Comparison of ENCODE assay signal across 27 mouse cellular contexts in genomic region chr10:24947871-24948270, GRCm38 (mm10). TPM values are rescaled to one million over a fixed set of nuclear protein-coding genes. Genes with fewer than 3 reads are reported as not detected.
"Had no signal": no experiment of that assay in that cellular context is flagged by ENCODE, and none has a peak within 500 bp of the region (broad histone marks: within the 10 kb centered on the region; RNA-seq: fewer than 3 reads in every experiment).

No protein-coding gene starts in this region.

- H3K4me3 ChIP-seq: gastrocnemius, adult 2 months; heart, embryonic 10.5 days; heart, embryonic 12.5 days; hindbrain, embryonic 10.5 days; hindbrain, embryonic 12.5 days; intestine, embryonic 15.5 days; layer of hippocampus, adult 2 months; limb, embryonic 10.5 days; limb, embryonic 12.5 days had no signal

- ATAC-seq: forebrain, embryonic 16.5 days; hindbrain, embryonic 16.5 days; inflammation-experienced regulatory T-cells, adult 6 months; intestine, embryonic 15.5 days; intestine, postnatal 0 days had no signal

- H3K4me1 ChIP-seq: heart, embryonic 10.5 days; heart, embryonic 12.5 days; hindbrain, embryonic 10.5 days; hindbrain, embryonic 12.5 days had no signal

- H3K9ac ChIP-seq: heart, embryonic 12.5 days; hindbrain, embryonic 12.5 days; hindbrain, embryonic 14.5 days; intestine, embryonic 15.5 days; limb, embryonic 12.5 days had no signal

- H3K4me2 ChIP-seq: heart, embryonic 12.5 days; hindbrain, embryonic 12.5 days; hindbrain, embryonic 14.5 days; intestine, embryonic 15.5 days; limb, embryonic 12.5 days had no signal

- DNase-seq: gastrocnemius, adult 2 months; gastrocnemius, postnatal 10 days; gastrocnemius, postnatal 25 days; heart, adult 18-20 months; heart, postnatal 10 days; heart, postnatal 4 days; kidney, adult 18-20 months; kidney, adult 8-10 months; kidney, postnatal 10 days; kidney, postnatal 25 days; kidney, postnatal 4 days; layer of hippocampus, postnatal 36 days had no signal

- H3K9me3 ChIP-seq: heart, embryonic 10.5 days; heart, embryonic 12.5 days; hindbrain, embryonic 10.5 days; hindbrain, embryonic 12.5 days; intestine, embryonic 15.5 days; limb, embryonic 10.5 days; limb, embryonic 12.5 days had no signal

- H3K27me3 ChIP-seq: heart, embryonic 12.5 days; hindbrain, embryonic 12.5 days; intestine, embryonic 15.5 days; limb, embryonic 12.5 days had no signal

- H3K27ac ChIP-seq: gastrocnemius, adult 2 months; heart, embryonic 10.5 days; hindbrain, embryonic 10.5 days; hindbrain, embryonic 12.5 days; hindbrain, embryonic 14.5 days; intestine, embryonic 15.5 days; layer of hippocampus, adult 2 months; limb, embryonic 10.5 days; limb, embryonic 12.5 days had no signal

- H3K36me3 ChIP-seq: heart, embryonic 10.5 days; heart, embryonic 12.5 days; hindbrain, embryonic 10.5 days; hindbrain, embryonic 12.5 days; intestine, embryonic 15.5 days; limb, embryonic 10.5 days; limb, embryonic 12.5 days had no signal

RNA-seq across cellular contexts. Expression of gene Arg1, which starts 20.6 kb away (rescaled TPM):
- total RNA-seq: gastrocnemius, adult 2 months; granulocyte monocyte progenitor cell, adult 5-6 weeks; heart, adult 18-20 months; heart, adult 8-10 months; heart, postnatal 10 days; layer of hippocampus, postnatal 36 days had no signal
